Mouse (Mus musculus) neural tube, embryonic 14.5 days (tissue): ENCODE results near the gene Ahr. TPM values are rescaled to one million over a fixed set of nuclear protein-coding genes. Genes with fewer than 3 reads are reported as not detected.

Source experiments
- ATAC-seq: fragments of 200-750 bp; cut with Nextera tagmentation; 2 replicates; pipeline ENCODE4 v1.8.0; 2017; ENCODE audit warnings: low read depth, mild to moderate bottlenecking, moderate TSS enrichment, moderate library complexity
- H3K27ac ChIP-seq: fragments of 300-500 bp; sonication (generic); 2 replicates; pipeline ENCODE4 v1.5.1; 2014; ENCODE audit warnings: low read depth, mild to moderate bottlenecking, control low read depth, low read length, moderate library complexity, mixed read lengths
- H3K27me3 ChIP-seq: fragments of 300-500 bp; sonication (generic); 2 replicates; pipeline ENCODE4 v1.6.1; 2014; ENCODE audit warnings: low read length; ENCODE audit not compliant: control insufficient read depth, insufficient read depth
- H3K36me3 ChIP-seq: fragments of 300-500 bp; sonication (generic); 2 replicates; pipeline ENCODE4 v1.6.1; 2014; ENCODE audit warnings: low read length, mixed read lengths; ENCODE audit not compliant: control insufficient read depth, insufficient read depth
- H3K4me1 ChIP-seq: fragments of 300-500 bp; sonication (generic); 2 replicates; pipeline ENCODE4 v1.6.1; 2014; ENCODE audit warnings: low read length; ENCODE audit not compliant: control insufficient read depth, insufficient read depth
- H3K4me2 ChIP-seq: fragments of 300-500 bp; sonication (generic); 2 replicates; pipeline ENCODE4 v1.6.1; 2014; ENCODE audit warnings: mild to moderate bottlenecking, low read depth, low read length, control low read depth
- H3K4me3 ChIP-seq: fragments of 300-500 bp; sonication (generic); 2 replicates; pipeline ENCODE4 v1.5.1; 2014; ENCODE audit warnings: low read depth, low read length, control low read depth, mixed read lengths
- H3K9ac ChIP-seq: fragments of 300-500 bp; sonication (generic); replicated peaks from 2 replicates; pipeline ENCODE4 v1.6.1; 2014; ENCODE audit warnings: low read depth, mild to moderate bottlenecking, control low read depth, low read length, mixed read lengths
- H3K9me3 ChIP-seq: fragments of 300-500 bp; sonication (generic); 2 replicates; pipeline ENCODE4 v1.6.1; 2016; ENCODE audit warnings: low read length; ENCODE audit not compliant: control insufficient read depth
- WGBS: fragments of 180-500 bp; shearing (Covaris S2); extraction: QIAGEN DNeasy Blood & Tissue Kit; methylation state at CpG from one replicate; pipeline ENCODE4 v1.1.7; 2014; 5-methylcytosine and 5-hydroxymethylcytosine counted together
- polyA plus RNA-seq: library from polyadenylated mRNA; unstranded; fragments of >200 nt; fragmentation: Nextera tagmentation; extraction: Ambion mirVana; gene quantifications from 2 replicates; pipeline ENCODE4 v1.2.1, GENCODE M21; 2014

The Ahr gene
- polyA plus RNA-seq, 1 experiment from 2014 or later = 4.7 TPM

DNA sequence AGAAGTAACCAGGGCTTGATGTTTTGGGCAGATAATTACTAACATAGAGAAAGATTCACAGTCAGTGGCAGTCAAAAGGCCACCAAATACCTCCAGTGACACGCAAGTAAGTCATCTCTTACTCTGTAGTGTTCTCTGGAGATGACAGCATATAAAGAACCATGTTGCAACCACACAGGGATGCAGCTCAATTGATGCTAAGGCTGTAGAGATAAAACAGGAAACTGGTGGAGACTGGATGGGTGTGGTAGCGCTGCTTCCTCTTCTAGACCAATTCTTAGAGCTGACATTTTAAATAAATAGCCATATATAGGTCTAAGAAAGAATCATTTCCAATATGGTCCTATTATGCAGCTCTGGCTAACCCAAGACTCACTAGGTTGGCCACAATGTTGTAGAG is 54.1 kb downstream of the Ahr start:
- Histone ChIP-seq H3K4me1 (no peaks in the 10 kb centered on the region), H3K27ac (no peak overlapping the region), H3K9ac (no peak overlapping the region), H3K27me3 (no peaks in the 10 kb centered on the region), H3K4me3 (no peak overlapping the region), H3K4me2 (no peak overlapping the region), H3K9me3 (no peaks in the 10 kb centered on the region), H3K36me3 (no peaks in the 10 kb centered on the region)
- 93% methylated on average over 2 of the region's 2 CpGs for WGBS
- no peak for ATAC-seq

DNA sequence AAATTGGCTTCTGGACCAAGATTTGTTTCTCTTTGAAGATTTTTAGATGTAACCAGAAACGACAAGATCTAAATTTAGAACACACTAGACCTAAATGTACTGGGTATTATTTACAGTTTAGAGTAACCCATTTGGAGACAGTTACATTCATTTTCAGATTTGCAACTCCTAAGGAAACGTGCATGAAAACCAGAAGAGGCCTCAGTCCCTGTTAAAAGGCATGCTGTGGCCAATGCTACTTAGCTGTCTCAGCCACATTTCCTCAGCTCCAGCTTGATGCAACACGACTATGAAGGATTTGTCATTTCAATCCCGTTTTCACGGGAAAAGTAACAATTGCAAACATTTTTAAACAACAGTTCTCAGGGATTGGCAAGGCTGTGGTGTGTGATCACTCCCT is 55.9 kb downstream of the Ahr start:
- no peaks in the 10 kb centered on the region for H3K4me1 ChIP-seq
- no peaks in the 10 kb centered on the region for H3K27me3 ChIP-seq
- no peaks in the 10 kb centered on the region for H3K36me3 ChIP-seq
- no peak overlapping the region for H3K27ac ChIP-seq
- ATAC-seq = no peak
- H3K4me3 ChIP-seq = no peak overlapping the region
- no peak overlapping the region for H3K9ac ChIP-seq
- WGBS = 85% methylated on average over 5 of the region's 5 CpGs
- H3K9me3 ChIP-seq = no peaks in the 10 kb centered on the region
- no peak overlapping the region for H3K4me2 ChIP-seq

DNA sequence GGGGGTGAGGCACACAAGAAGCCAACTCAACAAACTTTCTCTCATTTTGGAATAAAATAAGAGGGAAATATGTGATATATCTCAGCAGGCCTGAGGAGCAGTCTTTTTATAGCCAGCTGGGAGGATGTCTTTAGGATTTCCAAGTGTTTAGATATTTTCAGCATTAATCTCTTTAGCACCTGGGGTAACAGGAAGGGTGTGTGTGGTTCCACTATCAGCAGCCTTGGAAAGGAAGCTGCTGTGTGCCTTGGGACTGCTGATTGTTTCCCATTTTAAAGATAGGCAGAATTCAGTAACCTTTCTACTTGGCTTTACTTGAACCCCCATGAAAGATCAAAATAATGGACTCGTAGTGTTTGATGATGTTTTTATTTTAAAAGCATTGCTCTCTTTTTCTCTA is 71.4 kb downstream of the Ahr start:
- no peak overlapping the region for H3K27ac ChIP-seq
- no peak for ATAC-seq

GRCm38 (mm10) chr12:35462667-35463066 is 72.2 kb downstream of the Ahr start:
- no peaks in the 10 kb centered on the region for H3K27me3 ChIP-seq
- no peak overlapping the region for H3K4me3 ChIP-seq
- no peaks in the 10 kb centered on the region for H3K36me3 ChIP-seq
- H3K9me3 ChIP-seq = no peaks in the 10 kb centered on the region
- ATAC-seq = no peak
- no peak overlapping the region for H3K4me2 ChIP-seq
- H3K9ac ChIP-seq = no peak overlapping the region
- 65% methylated on average over 6 of the region's 6 CpGs for WGBS
- no peak overlapping the region for H3K27ac ChIP-seq
- no peaks in the 10 kb centered on the region for H3K4me1 ChIP-seq

More for the DNA sequence above, 71.4 kb downstream of the Ahr start:
- Histone ChIP-seq H3K4me3 (no peak overlapping the region), H3K9me3 (no peaks in the 10 kb centered on the region), H3K9ac (no peak overlapping the region), H3K36me3 (no peaks in the 10 kb centered on the region), H3K27me3 (no peaks in the 10 kb centered on the region), H3K4me2 (no peak overlapping the region), H3K4me1 (no peaks in the 10 kb centered on the region)
- WGBS = 89% methylated on average over 1 of the region's 1 CpGs

DNA sequence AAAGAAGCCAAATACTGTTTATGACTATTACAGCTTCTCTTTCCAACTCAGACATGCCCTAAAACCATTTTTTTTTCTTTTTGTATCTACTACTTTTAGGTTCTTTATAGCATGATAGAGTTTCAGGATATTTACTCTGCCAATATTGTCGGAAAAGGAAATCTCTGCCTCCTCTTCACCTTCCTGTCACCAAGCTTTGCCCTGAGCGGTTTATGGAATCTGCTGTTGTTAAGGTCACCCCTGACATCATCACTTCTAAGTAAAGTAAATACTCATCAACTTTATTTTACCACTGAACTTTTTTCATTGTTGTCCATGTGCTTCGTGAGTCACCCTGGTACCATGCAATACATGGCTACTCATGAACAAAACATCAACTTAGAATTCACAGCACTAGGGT is 75.2 kb downstream of the Ahr start:
- Histone ChIP-seq H3K4me1 (no peaks in the 10 kb centered on the region), H3K27ac (no peak overlapping the region), H3K9me3 (no peaks in the 10 kb centered on the region), H3K4me2 (no peak overlapping the region), H3K4me3 (no peak overlapping the region), H3K9ac (no peak overlapping the region), H3K36me3 (no peaks in the 10 kb centered on the region), H3K27me3 (no peaks in the 10 kb centered on the region)
- no peak for ATAC-seq
- 84% methylated on average over 3 of the region's 3 CpGs for WGBS
